Mouse (Mus musculus) erythroblast, embryonic 14.5 days (primary cell): ENCODE data around the gene Art3.

Experiments
- GATA1 ChIP-seq: IDR thresholded peaks from 2 replicates; pipeline ENCODE4 v1.6.1; 2012; ENCODE audit warnings: low read length, inconsistent platforms, mixed read lengths
- TAL1 ChIP-seq: IDR thresholded peaks from 3 replicates; pipeline ENCODE4 v1.6.1; 2012; ENCODE audit warnings: low read length, inconsistent platforms, mixed read lengths

DNA sequence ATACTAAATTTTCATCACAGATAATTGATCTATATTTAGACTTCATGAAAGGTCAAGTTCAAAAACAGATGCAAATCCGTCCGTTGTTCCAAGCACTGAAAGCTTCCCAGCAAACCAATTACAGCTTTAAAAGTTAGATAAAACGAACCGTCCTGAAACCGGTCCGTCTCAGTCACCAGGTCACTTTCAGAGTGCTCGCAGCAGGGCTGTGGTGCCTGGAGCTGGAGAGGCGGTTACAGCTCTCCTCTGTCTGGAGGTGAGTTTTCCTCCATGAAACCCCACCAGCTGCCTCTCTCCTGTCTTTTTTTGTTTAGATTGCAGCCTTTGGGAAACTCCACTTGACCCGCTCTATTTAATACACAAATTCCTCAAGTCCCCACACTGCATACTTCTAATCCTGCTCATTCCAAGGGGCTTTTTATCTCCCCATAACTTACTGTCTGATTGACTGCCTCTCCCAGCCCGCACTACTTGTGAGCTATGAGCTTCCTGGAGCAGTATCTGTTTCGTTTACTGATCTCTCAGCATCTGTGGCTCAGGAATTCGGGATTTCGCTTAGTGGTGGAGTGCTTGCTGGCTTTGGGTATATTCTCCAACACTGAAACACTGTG lies 45.3 kb downstream of the Art3 start:
- TF ChIP-seq GATA1 (no peak), TAL1 (no peak)
